Mouse (Mus musculus) midbrain, embryonic 14.5 days (tissue): ENCODE data around the gene Chrm4. TPM values are rescaled to one million over a fixed set of nuclear protein-coding genes. Genes with fewer than 3 reads are reported as not detected.

Source experiments
- ATAC-seq: fragments of 200-750 bp; cut with Nextera tagmentation; 2 replicates; pipeline ENCODE4 v1.8.0; 2017; ENCODE audit warnings: moderate number of reproducible peaks, moderate library complexity; ENCODE audit not compliant: low FRiP score, low TSS enrichment
- DNase-seq: peaks from one replicate; pipeline ENCODE4 v3.0.0-alpha.2; 2015
- H3K27ac ChIP-seq: fragments of 300-500 bp; sonication (generic); replicated peaks from 2 replicates; pipeline ENCODE4 v1.5.1; 2014; ENCODE audit warnings: mild to moderate bottlenecking, low read depth, low read length, moderate library complexity
- H3K27me3 ChIP-seq: fragments of 300-500 bp; sonication (generic); 2 replicates; pipeline ENCODE4 v1.6.1; 2014; ENCODE audit warnings: low read length, control low read depth, mixed read lengths; ENCODE audit not compliant: control insufficient read depth, insufficient read depth
- H3K36me3 ChIP-seq: fragments of 300-500 bp; sonication (generic); 2 replicates; pipeline ENCODE4 v1.6.1; 2014; ENCODE audit warnings: low read length, control low read depth; ENCODE audit not compliant: control insufficient read depth, insufficient read depth
- H3K4me1 ChIP-seq: fragments of 300-500 bp; sonication (generic); 2 replicates; pipeline ENCODE4 v1.6.1; 2014; ENCODE audit warnings: mild to moderate bottlenecking, antibody characterized with exemption, low read length, control low read depth; ENCODE audit not compliant: control insufficient read depth, insufficient read depth
- H3K4me2 ChIP-seq: fragments of 300-500 bp; sonication (generic); 2 replicates; pipeline ENCODE4 v1.6.1; 2014; ENCODE audit warnings: mild to moderate bottlenecking, low read length, moderate library complexity
- H3K4me3 ChIP-seq: fragments of 300-500 bp; sonication (generic); replicated peaks from 2 replicates; pipeline ENCODE4 v1.5.1; 2014; ENCODE audit warnings: low read depth, low read length
- H3K9ac ChIP-seq: fragments of 300-500 bp; sonication (generic); replicated peaks from 2 replicates; pipeline ENCODE4 v1.6.1; 2014; ENCODE audit warnings: mild to moderate bottlenecking, low read length, moderate library complexity
- H3K9me3 ChIP-seq: fragments of 300-500 bp; sonication (generic); 2 replicates; pipeline ENCODE4 v1.6.1; 2016; ENCODE audit warnings: low read length, control low read depth, mixed read lengths; ENCODE audit not compliant: control insufficient read depth
- WGBS: fragments of 180-500 bp; shearing (Covaris S2); extraction: QIAGEN DNeasy Blood & Tissue Kit; methylation state at CpG from one replicate; pipeline ENCODE4 v1.1.7; 2014; 5-methylcytosine and 5-hydroxymethylcytosine counted together
- polyA plus RNA-seq: library from polyadenylated mRNA; unstranded; fragments of >200 nt; fragmentation: Nextera tagmentation; extraction: Ambion mirVana; gene quantifications from 2 replicates; pipeline ENCODE4 v1.2.1, GENCODE M21; 2014

Chrm4 gene
- polyA plus RNA-seq, 1 experiment from 2014 or later: 0.34 TPM

DNA sequence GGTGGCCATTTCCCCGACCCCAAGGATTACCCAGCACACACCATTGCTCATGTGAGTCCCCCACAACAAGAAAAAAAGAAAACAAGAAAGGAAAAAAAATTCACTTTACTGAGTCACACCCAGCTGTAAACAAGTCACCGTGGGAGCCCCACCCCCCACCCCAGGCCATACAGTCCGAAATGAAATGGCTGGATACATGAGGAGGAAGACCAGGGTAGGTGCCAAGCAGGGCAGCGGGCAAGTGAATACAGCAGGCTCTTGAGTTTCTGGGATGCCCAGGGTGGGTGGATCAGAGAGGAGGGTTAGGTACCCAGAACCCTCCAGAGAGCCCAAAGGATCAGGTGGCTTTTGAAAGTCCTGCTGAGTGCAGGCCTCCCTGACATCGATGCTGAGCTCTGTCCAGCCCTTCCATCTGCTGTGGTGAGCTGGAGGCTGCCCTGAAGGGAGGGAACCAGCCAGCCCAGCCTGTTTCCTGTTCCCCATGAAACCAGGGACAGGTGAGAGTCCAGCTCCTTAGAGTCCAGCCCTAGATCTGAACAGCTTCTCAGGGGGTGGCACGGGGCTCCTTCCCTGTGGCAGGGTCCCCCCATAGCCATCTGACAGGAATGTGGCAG is 5.8 kb downstream of the Chrm4 start:
- no peak overlapping the region for H3K27ac ChIP-seq
- DNase-seq: no peak
- no peak overlapping the region for H3K4me3 ChIP-seq
- no peak for ATAC-seq
- peaks cover 25% of the 10 kb centered on the region for H3K4me1 ChIP-seq
- 13% methylated on average over 6 of the region's 6 CpGs for WGBS
- H3K9ac ChIP-seq: no peak overlapping the region
- no peaks in the 10 kb centered on the region for H3K27me3 ChIP-seq
- H3K9me3 ChIP-seq: no peaks in the 10 kb centered on the region
- H3K4me2 ChIP-seq: peak overlapping the region; percentile 74; the same call in 1 of the 2 replicates
- peaks cover 29% of the 10 kb centered on the region for H3K36me3 ChIP-seq

DNA sequence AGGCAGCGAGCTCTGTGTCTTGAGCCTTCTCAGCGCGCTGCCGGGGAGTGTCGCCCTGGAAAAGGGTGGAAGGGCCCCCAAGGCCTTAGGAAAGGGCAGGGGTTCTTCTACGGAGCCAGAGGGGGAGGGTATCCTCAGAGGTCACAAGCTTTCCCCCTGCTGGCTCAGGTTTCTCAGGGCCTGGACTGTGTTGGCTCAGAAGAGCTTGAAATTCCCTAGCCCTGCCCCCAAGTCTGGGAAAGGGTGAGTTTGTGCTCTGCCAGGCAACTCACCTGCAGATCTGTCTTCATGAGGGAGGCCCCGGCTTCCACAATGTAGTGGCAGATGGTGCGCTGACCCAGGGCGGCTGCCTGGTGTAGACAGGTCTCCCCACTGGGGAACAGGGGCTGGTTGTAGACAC is 6.4 kb downstream of the Chrm4 start:
- no peaks in the 10 kb centered on the region for H3K27me3 ChIP-seq
- H3K4me1 ChIP-seq: peaks cover 25% of the 10 kb centered on the region

DNA sequence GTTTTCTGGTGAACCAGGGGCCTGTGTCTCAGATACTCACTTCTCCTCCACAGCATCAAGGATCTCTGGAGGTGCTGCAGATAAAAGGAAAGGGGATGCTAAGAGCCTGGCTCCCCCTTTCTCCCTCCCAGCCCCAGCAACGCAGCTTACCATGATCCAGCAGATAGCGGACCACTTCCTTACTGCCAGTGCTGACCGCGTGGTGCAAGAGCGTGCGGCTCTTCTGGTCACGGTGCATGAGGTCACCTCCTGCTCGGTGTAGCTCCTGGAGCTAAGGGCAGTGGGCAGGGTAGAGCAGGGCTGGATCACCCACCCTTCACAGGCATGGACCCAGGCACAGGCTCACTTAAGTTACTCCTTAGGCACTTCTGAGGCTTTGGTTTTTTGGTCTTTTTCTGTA is 7.0 kb downstream of the Chrm4 start:
- no peak for DNase-seq
- H3K36me3 ChIP-seq: peaks cover 40% of the 10 kb centered on the region
- H3K9me3 ChIP-seq: no peaks in the 10 kb centered on the region
- no peaks in the 10 kb centered on the region for H3K27me3 ChIP-seq
- no peak overlapping the region for H3K27ac ChIP-seq
- H3K4me3 ChIP-seq: no peak overlapping the region
- H3K9ac ChIP-seq: no peak overlapping the region
- WGBS: 66% methylated on average over 8 of the region's 8 CpGs
- H3K4me1 ChIP-seq: peaks cover 25% of the 10 kb centered on the region
- no peak for ATAC-seq
- no peak overlapping the region for H3K4me2 ChIP-seq

More for the DNA sequence above, 6.4 kb downstream of the Chrm4 start:
- no peak overlapping the region for H3K9ac ChIP-seq
- H3K36me3 ChIP-seq: peaks cover 35% of the 10 kb centered on the region
- ATAC-seq (no peak), DNase-seq (no peak)
- no peak overlapping the region for H3K4me2 ChIP-seq
- H3K27ac ChIP-seq: no peak overlapping the region
- no peaks in the 10 kb centered on the region for H3K9me3 ChIP-seq
- no peak overlapping the region for H3K4me3 ChIP-seq
- WGBS: 32% methylated on average over 9 of the region's 9 CpGs

DNA sequence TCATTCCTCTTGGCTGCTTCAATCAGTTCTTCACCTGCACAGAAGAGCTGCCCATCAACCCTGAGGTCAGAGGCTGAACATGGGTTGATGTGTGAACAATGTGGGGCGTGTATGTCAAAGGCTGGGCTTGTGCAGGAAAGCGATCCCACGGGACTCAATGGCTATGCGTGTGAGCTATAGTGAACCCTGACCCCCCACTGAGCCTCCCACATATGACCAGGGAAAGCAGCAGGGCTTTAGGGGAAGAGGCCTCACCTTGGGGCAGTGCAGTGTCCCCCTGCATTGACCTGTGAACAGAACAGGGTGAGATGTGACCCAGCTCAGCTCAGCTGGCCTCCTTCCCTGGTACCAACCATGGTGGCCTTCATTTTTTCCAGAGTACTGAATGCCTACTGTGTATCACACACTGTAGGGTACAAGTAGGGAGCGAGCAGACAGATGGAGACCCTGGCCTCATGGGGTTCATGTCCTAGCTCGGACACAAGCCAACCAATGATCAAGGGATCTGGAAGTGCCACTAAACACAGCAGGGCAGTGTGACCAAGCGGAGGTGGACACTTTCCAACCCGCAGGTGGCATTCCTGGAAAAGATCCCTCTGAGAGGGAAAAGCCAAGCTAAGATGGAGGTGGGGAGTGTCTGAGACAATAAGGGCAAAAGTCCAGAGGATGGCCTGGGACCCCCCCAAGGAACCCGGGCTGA is 7.9 kb downstream of the Chrm4 start:
- ATAC-seq (no peak), DNase-seq (no peak)
- Histone ChIP-seq H3K36me3 (peaks cover 50% of the 10 kb centered on the region), H3K4me1 (peaks cover 25% of the 10 kb centered on the region), H3K4me2 (no peak overlapping the region), H3K4me3 (no peak overlapping the region), H3K9ac (no peak overlapping the region), H3K27me3 (no peaks in the 10 kb centered on the region), H3K27ac (no peak overlapping the region), H3K9me3 (no peaks in the 10 kb centered on the region)
- WGBS: 91% methylated on average over 9 of the region's 9 CpGs

DNA sequence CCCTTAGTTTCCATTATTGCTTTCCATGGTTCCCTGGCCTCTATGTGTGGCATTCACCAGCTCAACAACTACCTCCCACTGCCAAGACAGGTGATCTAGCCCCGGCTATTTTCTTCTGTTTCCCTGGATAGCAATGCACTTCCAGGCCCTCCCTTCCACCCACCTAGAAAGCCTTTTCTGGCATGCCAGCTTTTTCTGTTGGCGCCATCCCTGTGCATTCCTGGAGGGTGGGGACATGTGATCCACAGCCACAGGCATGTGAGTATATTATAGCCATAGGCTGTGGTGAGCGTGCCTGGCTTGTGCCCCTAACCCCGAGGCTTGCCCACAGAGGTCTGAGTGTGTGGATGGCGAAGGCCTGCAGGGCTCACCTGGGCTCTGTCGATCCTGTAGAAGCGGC is 9.1 kb downstream of the Chrm4 start:
- Histone ChIP-seq H3K9ac (no peak overlapping the region), H3K4me2 (no peak overlapping the region), H3K36me3 (peaks cover 58% of the 10 kb centered on the region), H3K27me3 (no peaks in the 10 kb centered on the region), H3K27ac (no peak overlapping the region), H3K4me3 (no peak overlapping the region), H3K9me3 (no peaks in the 10 kb centered on the region), H3K4me1 (peaks cover 13% of the 10 kb centered on the region)
- WGBS: 92% methylated on average over 7 of the region's 7 CpGs
- ATAC-seq: no peak
- DNase-seq: no peak

DNA sequence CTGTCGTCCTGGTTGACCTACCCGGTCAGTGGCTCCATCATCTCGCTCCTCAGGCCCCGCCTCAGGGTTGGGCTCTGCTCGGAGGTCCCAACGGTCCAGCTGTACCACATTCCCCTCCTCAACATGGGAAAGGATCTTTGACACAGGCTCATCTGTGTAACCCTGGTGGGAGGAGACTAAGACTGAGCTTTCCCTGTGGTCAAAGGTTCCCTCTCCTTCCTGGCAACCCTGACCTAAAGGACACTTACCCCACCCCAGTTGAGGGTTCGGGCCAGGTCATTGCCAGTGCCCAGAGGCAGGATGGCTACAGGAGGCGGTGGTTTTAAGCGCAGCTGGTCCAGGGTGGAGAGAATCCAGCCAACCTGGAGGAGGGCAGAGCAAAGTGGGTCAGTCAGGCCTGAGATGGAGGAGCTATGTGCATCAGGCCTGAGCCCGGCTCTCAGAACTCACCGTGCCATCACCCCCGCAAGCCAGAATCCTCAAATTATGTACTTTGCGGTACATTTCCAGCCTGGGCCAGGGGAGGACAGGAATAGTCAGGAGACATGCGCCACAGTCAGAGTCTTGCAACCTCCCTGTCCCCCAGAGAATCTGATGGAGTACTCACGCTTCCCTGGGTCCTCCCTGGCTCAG is 12.4 kb downstream of the Chrm4 start:
- H3K9ac ChIP-seq: no peak overlapping the region
- H3K36me3 ChIP-seq: peaks cover 58% of the 10 kb centered on the region
- ATAC-seq: no peak
- no peak overlapping the region for H3K4me2 ChIP-seq
- no peak for DNase-seq
- no peaks in the 10 kb centered on the region for H3K4me1 ChIP-seq
- H3K9me3 ChIP-seq: no peaks in the 10 kb centered on the region
- H3K27ac ChIP-seq: no peak overlapping the region
- WGBS: 81% methylated on average over 15 of the region's 15 CpGs
- no peak overlapping the region for H3K4me3 ChIP-seq
- H3K27me3 ChIP-seq: no peaks in the 10 kb centered on the region

DNA sequence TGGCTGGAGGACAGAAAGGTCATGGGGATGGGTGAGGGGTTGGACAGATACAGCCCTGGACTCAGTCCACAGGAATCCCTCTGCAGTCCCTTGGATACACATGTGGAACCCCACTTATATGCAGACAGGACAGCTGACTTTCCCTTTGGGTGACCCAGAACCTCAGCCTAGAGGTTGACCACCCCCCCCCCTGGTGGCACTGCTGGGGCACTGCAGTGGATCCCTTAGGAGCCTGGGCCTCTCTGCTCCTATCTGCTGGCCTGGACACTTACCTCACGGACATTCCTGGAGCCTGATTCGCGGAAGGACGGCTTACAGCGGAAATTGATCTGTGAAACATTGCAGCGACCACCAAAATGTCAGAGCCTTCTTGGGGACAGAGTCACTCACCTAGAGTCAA is 15.3 kb downstream of the Chrm4 start:
- H3K27me3 ChIP-seq: no peaks in the 10 kb centered on the region
- no peak overlapping the region for H3K27ac ChIP-seq
- peaks cover 33% of the 10 kb centered on the region for H3K36me3 ChIP-seq
- no peak overlapping the region for H3K9ac ChIP-seq
- ATAC-seq (no peak), DNase-seq (no peak)
- no peak overlapping the region for H3K4me2 ChIP-seq
- no peak overlapping the region for H3K4me3 ChIP-seq
- no peaks in the 10 kb centered on the region for H3K9me3 ChIP-seq
- 0 out of 2 replicates have a peak, but pooled peaks cover 4% of the 10 kb centered on the region for H3K4me1 ChIP-seq
- 77% methylated on average over 6 of the region's 6 CpGs for WGBS

DNA sequence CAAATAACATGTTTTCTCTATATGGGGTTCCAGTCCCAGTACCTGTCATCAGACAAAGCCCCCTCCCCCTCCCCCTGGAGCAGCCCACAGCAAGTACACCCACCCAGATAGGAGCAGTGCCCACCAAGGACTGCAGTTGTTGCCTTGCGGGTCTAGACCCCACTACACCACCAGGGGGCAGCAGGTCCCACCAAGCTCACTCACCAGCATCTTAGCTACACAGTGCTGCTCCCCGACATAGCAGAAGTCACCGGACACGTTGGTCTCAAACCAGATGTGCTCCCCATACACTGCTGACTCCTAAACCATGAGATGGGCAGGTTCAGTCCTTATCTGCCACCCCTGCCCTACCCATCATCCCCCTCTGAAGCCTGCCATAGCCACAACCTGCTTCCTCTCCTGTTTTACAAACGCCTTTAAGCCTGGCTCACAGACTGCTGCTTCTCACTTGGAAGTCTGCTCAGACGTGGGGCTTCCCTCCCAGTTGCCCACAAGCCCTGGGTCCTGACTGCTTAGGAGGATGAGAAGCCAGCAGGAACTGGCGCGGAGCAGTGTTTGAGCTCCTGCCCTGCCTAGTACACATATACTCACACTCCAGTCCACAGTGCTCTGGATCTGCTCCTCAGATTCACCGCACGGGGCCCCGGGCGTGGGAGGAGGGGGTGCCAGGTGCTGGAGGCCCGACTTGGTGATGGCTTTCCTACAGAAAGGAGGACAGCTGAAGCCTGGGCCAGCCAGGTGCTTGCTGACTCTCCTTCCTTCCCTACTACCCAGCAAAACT is 17.3 kb downstream of the Chrm4 start:
- no peak overlapping the region for H3K9ac ChIP-seq
- H3K27ac ChIP-seq: no peak overlapping the region
- H3K4me2 ChIP-seq: no peak overlapping the region
- DNase-seq (peak; percentile 86), ATAC-seq (peak; percentile 76)
- H3K27me3 ChIP-seq: no peaks in the 10 kb centered on the region
- H3K4me1 ChIP-seq: peaks cover 21% of the 10 kb centered on the region
- no peak overlapping the region for H3K4me3 ChIP-seq
- H3K36me3 ChIP-seq: peaks cover 15% of the 10 kb centered on the region
- H3K9me3 ChIP-seq: no peaks in the 10 kb centered on the region
- 44% methylated on average over 13 of the region's 13 CpGs for WGBS
